In the genomic region with DNA sequence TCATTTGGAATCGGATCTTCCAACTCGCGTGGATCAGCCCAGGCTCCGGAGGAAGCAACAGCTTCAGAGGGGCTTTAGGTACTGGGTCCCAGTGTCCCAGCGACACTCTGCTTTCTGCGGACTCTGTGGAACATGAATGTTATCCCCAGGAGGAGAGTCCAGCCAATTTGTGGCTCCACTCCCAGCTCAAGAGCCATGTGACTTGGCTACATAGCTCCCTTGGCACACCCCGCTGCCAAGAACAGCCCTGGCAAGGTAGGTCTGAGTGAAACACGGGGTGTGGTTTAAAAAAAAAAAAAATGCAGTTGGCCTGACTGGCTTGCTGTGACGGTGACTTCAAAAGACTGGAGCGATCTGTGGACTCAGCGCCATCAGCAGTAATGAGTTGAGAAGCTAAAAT, we compare ENCODE assay signal across 7 mouse cellular contexts. TPM values are rescaled to one million over a fixed set of nuclear protein-coding genes. Genes with fewer than 3 reads are reported as not detected.
DNase-seq lines count a peak whose midpoint lies in the region; ATAC-seq and TF ChIP-seq lines count a peak whose summit lies in the region.

No protein-coding gene starts in this region.

- no peaks in the 10 kb centered on the region for H3K36me3 ChIP-seq in intestine, embryonic 16.5 days (ENCODE audit: control insufficient read depth, insufficient read depth, low read length)
- H3K36me3 ChIP-seq in stomach, embryonic 14.5 days (ENCODE audit: control insufficient read depth, insufficient read depth, low read length): no peaks in the 10 kb centered on the region

- no peaks in the 10 kb centered on the region for H3K27me3 ChIP-seq in intestine, embryonic 16.5 days (replicated peaks; ENCODE audit: control insufficient read depth, insufficient read depth, low read length)
- H3K27me3 ChIP-seq in stomach, embryonic 14.5 days (ENCODE audit: control insufficient read depth, insufficient read depth, low read length): no peaks in the 10 kb centered on the region

- no peak overlapping the region for H3K4me2 ChIP-seq in intestine, embryonic 16.5 days (ENCODE audit: low read depth, low read length)
- no peak overlapping the region for H3K4me2 ChIP-seq in stomach, embryonic 14.5 days (replicated peaks; ENCODE audit: low read depth, low read length)

- 66% methylated on average over 11 of the region's 11 CpGs for WGBS in intestine, embryonic 16.5 days
- WGBS in lung, adult 2 months: 53% methylated on average over 11 of the region's 11 CpGs
- 79% methylated on average over 11 of the region's 11 CpGs for WGBS in stomach, embryonic 14.5 days

- DNase-seq in MN1 (ENCODE audit: low spot score) (peak; percentile 76), adipocyte (ENCODE audit: low spot score) (peak; percentile 97)
- DNase-seq in fat pad, adult 2 months (ENCODE audit: extremely low read depth, low read depth, low spot score): peak; percentile 69
- peak; percentile 86 for DNase-seq in lung, adult 2 months
- no peak for DNase-seq in retina, embryonic 14.5 days (ENCODE audit: low spot score)

- no peak for TF ChIP-seq POLR2A in lung, adult 2 months (IDR thresholded peaks at IDR 0.05; ENCODE audit: borderline replicate concordance, extremely low read depth, low read depth, low read length)

- peak; percentile 87 for ATAC-seq in intestine, embryonic 16.5 days
- 0 out of 2 replicates have a peak, but pooled peaks have one; percentile 28 for ATAC-seq in stomach, embryonic 14.5 days (ENCODE audit: insufficient number of reproducible peaks, insufficient read depth, low FRiP score, low read depth)

- H3K27ac ChIP-seq in intestine, embryonic 16.5 days (ENCODE audit: low read length): no peak overlapping the region
- no peak overlapping the region for H3K27ac ChIP-seq in stomach, embryonic 14.5 days (ENCODE audit: low read length)

- no peaks in the 10 kb centered on the region for H3K9me3 ChIP-seq in intestine, embryonic 16.5 days (ENCODE audit: control insufficient read depth, low read length)
- H3K9me3 ChIP-seq in stomach, embryonic 14.5 days (ENCODE audit: control insufficient read depth, low read depth, low read length): no peaks in the 10 kb centered on the region

- H3K4me1 ChIP-seq in intestine, embryonic 16.5 days (ENCODE audit: control insufficient read depth, insufficient read depth, low read length): no peaks in the 10 kb centered on the region
- peaks cover 2% of the 10 kb centered on the region for H3K4me1 ChIP-seq in lung, adult 2 months (ENCODE audit: control insufficient read depth, insufficient read depth, low read length)
- no peaks in the 10 kb centered on the region for H3K4me1 ChIP-seq in stomach, embryonic 14.5 days (ENCODE audit: control insufficient read depth, insufficient read depth, low read length)

- no peak overlapping the region for H3K9ac ChIP-seq in intestine, embryonic 16.5 days (ENCODE audit: low read depth, low read length)
- no peak overlapping the region for H3K9ac ChIP-seq in stomach, embryonic 14.5 days (replicated peaks; ENCODE audit: low read depth, low read length)

- H3K4me3 ChIP-seq in intestine, embryonic 16.5 days (ENCODE audit: low read length): no peak overlapping the region
- no peak overlapping the region for H3K4me3 ChIP-seq in lung, adult 2 months (replicated peaks; ENCODE audit: extremely low read depth, low read depth, low read length)
- H3K4me3 ChIP-seq in stomach, embryonic 14.5 days (ENCODE audit: low read depth, low read length): no peak overlapping the region

- TF ChIP-seq CTCF in lung, adult 2 months (IDR thresholded peaks at IDR 0.05; ENCODE audit: insufficient read depth, low read length): no peak

RNA-seq across cellular contexts. Expression of a gene that starts 19.4 kb away (rescaled TPM):
- polyA plus RNA-seq in intestine, embryonic 16.5 days (2015; fragmentation: Nextera tagmentation; extraction: Ambion mirVana): 5.8 and 6.5 TPM in 2 replicates
- 60.1 and 60.4 TPM in 2 replicates for polyA plus RNA-seq in lung, adult 2 months (2012; rRNA removed)
- 21.0 and 22.6 TPM in 2 replicates for polyA plus RNA-seq in stomach, embryonic 14.5 days (2014; fragmentation: Nextera tagmentation; extraction: Ambion mirVana)
